Mouse (Mus musculus) lung, embryonic 15.5 days (tissue): ENCODE data around the gene Ptgis. TPM values are rescaled to one million over a fixed set of nuclear protein-coding genes. Genes with fewer than 3 reads are reported as not detected.
"Not testable (repeated sequence)": the region's sequence is repeated elsewhere in the genome, so short reads cannot be mapped to it uniquely, and the experiment has no call there.

Experiments used
- ATAC-seq: fragments of 200-750 bp; cut with Nextera tagmentation; 2 replicates; pipeline ENCODE4 v1.8.0; 2017; ENCODE audit warnings: moderate number of reproducible peaks, borderline replicate concordance; ENCODE audit not compliant: low FRiP score, low TSS enrichment; ENCODE audit errors: extremely low read depth
- H3K27ac ChIP-seq: fragments of 300-500 bp; sonication (generic); 2 replicates; pipeline ENCODE4 v1.5.1; 2015; ENCODE audit warnings: moderate library complexity, mild to moderate bottlenecking, inconsistent platforms
- H3K27me3 ChIP-seq: fragments of 300-500 bp; sonication (generic); 2 replicates; pipeline ENCODE4 v1.6.1; 2015; ENCODE audit warnings: inconsistent platforms
- H3K36me3 ChIP-seq: fragments of 300-500 bp; sonication (generic); 2 replicates; pipeline ENCODE4 v1.6.1; 2015; ENCODE audit warnings: inconsistent platforms
- H3K4me1 ChIP-seq: fragments of 300-500 bp; sonication (generic); 2 replicates; pipeline ENCODE4 v1.6.1; 2015; ENCODE audit warnings: inconsistent platforms
- H3K4me2 ChIP-seq: fragments of 300-500 bp; sonication (generic); 2 replicates; pipeline ENCODE4 v1.6.1; 2015; ENCODE audit warnings: inconsistent platforms, mild to moderate bottlenecking, moderate library complexity
- H3K4me3 ChIP-seq: fragments of 300-500 bp; sonication (generic); 2 replicates; pipeline ENCODE4 v1.5.1; 2015; ENCODE audit warnings: mild to moderate bottlenecking, inconsistent platforms
- H3K9ac ChIP-seq: fragments of 300-500 bp; sonication (generic); 2 replicates; pipeline ENCODE4 v1.6.1; 2015; ENCODE audit warnings: inconsistent platforms
- H3K9me3 ChIP-seq: fragments of 300-500 bp; sonication (generic); 2 replicates; pipeline ENCODE4 v1.6.1; 2016; ENCODE audit warnings: inconsistent platforms
- WGBS: fragments of 180-500 bp; shearing (Covaris S2); methylation state at CpG from one replicate; pipeline ENCODE4 v1.1.7; 2015; 5-methylcytosine and 5-hydroxymethylcytosine counted together
- polyA plus RNA-seq: library from polyadenylated mRNA; unstranded; fragments of >200 nt; fragmentation: Nextera tagmentation; extraction: Ambion mirVana; gene quantifications from 2 replicates; pipeline ENCODE4 v1.2.1, GENCODE M21; 2015

Gene Ptgis
- polyA plus RNA-seq, 1 experiment from 2014 or later, result 14.5 TPM

DNA sequence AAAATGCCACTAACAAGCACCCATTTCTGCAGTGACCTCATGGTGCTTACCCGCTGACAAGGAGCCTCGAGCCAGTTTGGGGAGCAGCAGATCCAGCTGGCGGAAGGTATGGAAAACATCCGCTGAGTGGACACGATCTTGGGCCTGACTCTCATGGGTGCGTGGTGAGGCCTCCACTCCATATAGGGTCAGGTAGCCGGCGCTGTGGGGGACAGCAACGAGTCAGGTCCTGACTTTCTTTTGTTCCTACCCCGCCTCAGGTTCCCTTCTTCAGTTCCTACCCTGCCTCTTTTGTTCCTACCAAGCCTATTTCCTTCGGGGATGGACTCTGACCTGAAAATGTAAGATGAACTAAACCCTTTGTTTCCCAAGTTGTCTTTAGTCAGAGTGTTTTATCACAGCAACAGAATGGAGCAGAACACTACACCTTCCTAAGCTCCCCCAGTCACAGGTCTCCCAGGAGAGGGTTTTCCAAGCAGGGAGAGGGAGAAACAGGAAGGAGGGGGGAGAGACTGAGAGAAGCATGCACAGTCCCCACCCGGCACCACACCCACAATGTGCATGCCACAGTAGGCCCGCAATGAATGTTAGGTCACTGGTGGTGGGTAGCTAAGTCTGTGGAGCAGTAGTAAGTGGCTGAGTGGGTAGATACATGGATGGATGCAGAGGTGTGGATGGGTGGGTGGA, 19.1 kb downstream of the Ptgis start:
- Histone ChIP-seq H3K27ac (no peak overlapping the region), H3K4me2 (no peak overlapping the region), H3K4me1 (no peaks in the 10 kb centered on the region), H3K9ac (no peak overlapping the region), H3K36me3 (no peaks in the 10 kb centered on the region), H3K9me3 (no peaks in the 10 kb centered on the region), H3K4me3 (no peak overlapping the region), H3K27me3 (no peaks in the 10 kb centered on the region)
- WGBS, result 75% methylated on average over 13 of the region's 13 CpGs
- no peak for ATAC-seq

- Histone ChIP-seq H3K27me3 (no peaks in the 10 kb centered on the region), H3K9me3 (no peaks in the 10 kb centered on the region), H3K9ac (no peak overlapping the region), H3K4me1 (no peaks in the 10 kb centered on the region), H3K36me3 (no peaks in the 10 kb centered on the region), H3K4me3 (no peak overlapping the region), H3K4me2 (no peak overlapping the region), H3K27ac (no peak overlapping the region)
- no peak for ATAC-seq
- WGBS, result 79% methylated on average over 5 of the region's 5 CpGs
Measured at GRCm38 (mm10) chr2:167220736-167221135, 19.7 kb downstream of the Ptgis start.

- ATAC-seq, result no peak; the same call in 1 of the 2 replicates
- Histone ChIP-seq H3K27me3 (no peaks in the 10 kb centered on the region), H3K27ac (no peak overlapping the region), H3K4me2 (no peak overlapping the region), H3K4me3 (no peak overlapping the region), H3K4me1 (no peaks in the 10 kb centered on the region), H3K9ac (no peak overlapping the region), H3K36me3 (no peaks in the 10 kb centered on the region), H3K9me3 (no peaks in the 10 kb centered on the region)
- WGBS, result 41% methylated on average over 8 of the region's 8 CpGs
Measured at GRCm38 (mm10) chr2:167219154-167219775, 21.1 kb downstream of the Ptgis start.

GRCm38 (mm10) chr2:167213666-167214065, 26.7 kb downstream of the Ptgis start:
- 0 out of 2 replicates have a peak, but pooled peaks cover 5% of the 10 kb centered on the region for H3K4me1 ChIP-seq
- no peak overlapping the region for H3K9ac ChIP-seq
- 94% methylated on average over 12 of the region's 12 CpGs for WGBS

DNA sequence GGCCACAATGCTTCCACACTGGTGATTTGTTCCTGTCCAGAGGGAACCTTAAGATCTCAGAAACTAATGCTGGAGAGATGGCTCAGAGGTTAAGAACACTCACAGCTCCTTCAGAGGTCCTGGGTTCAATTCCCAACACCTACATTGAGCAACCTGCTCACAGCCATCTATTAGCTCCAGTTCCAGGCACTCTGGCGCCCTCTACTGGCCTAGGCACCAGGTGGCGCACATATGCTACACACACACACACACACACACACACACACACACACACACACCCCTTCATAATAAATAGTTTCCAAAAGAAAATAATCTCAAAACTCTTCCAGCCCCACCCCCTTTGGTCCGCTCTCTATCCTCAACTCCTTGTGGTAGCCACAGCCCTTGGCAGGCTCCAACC, 27.3 kb downstream of the Ptgis start:
- Histone ChIP-seq H3K4me2 (no peak overlapping the region), H3K36me3 (no peaks in the 10 kb centered on the region), H3K27ac (no peak overlapping the region), H3K4me1 (0 out of 2 replicates have a peak, but pooled peaks cover 5% of the 10 kb centered on the region), H3K9ac (no peak overlapping the region), H3K27me3 (no peaks in the 10 kb centered on the region), H3K9me3 (no peaks in the 10 kb centered on the region), H3K4me3 (no peak overlapping the region)
- no peak for ATAC-seq
- 75% methylated on average over 3 of the region's 3 CpGs for WGBS

More at GRCm38 (mm10) chr2:167213666-167214065, 26.7 kb downstream of the Ptgis start:
- Histone ChIP-seq H3K27ac (no peak overlapping the region), H3K36me3 (no peaks in the 10 kb centered on the region), H3K4me3 (no peak overlapping the region), H3K4me2 (no peak overlapping the region), H3K27me3 (no peaks in the 10 kb centered on the region), H3K9me3 (no peaks in the 10 kb centered on the region)
- ATAC-seq, result no peak

- no peak overlapping the region for H3K4me2 ChIP-seq
- H3K36me3 ChIP-seq, result no peaks in the 10 kb centered on the region
- 85% methylated on average over 6 of the region's 6 CpGs for WGBS
- H3K9me3 ChIP-seq, result no peaks in the 10 kb centered on the region
- H3K4me3 ChIP-seq, result no peak overlapping the region
- 0 out of 2 replicates have a peak, but pooled peaks cover 5% of the 10 kb centered on the region for H3K4me1 ChIP-seq
- H3K27ac ChIP-seq, result no peak overlapping the region
- H3K27me3 ChIP-seq, result no peaks in the 10 kb centered on the region
- no peak for ATAC-seq
- H3K9ac ChIP-seq, result no peak overlapping the region
Measured at GRCm38 (mm10) chr2:167212551-167212950, 27.9 kb downstream of the Ptgis start.

GRCm38 (mm10) chr2:167212089-167212488, 28.3 kb downstream of the Ptgis start:
- no peaks in the 10 kb centered on the region for H3K27me3 ChIP-seq

DNA sequence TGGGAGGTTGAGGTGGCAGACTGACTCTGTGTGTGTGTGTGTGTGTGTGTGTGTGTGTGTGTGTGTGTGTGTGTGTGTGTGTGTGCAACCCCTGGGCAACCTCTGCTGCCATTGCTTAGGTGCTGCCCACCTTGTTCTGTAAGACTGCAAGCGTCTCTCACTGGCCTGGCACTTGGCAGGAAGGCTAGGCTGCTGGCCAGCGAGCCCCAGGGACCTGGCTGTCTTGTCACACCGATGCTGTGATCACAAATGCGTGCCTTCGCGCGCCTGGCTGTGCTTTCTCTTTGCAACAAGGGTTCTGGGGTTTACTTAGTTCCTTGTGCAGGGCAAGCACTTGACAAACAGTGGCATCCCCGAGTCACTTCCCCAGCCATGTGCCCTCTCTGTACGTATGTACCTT, 30.5 kb downstream of the Ptgis start:
- WGBS, result 53% methylated on average over 9 of the region's 9 CpGs
- no peak for ATAC-seq

More at GRCm38 (mm10) chr2:167212089-167212488, 28.3 kb downstream of the Ptgis start:
- ATAC-seq, result no peak
- no peaks in the 10 kb centered on the region for H3K36me3 ChIP-seq
- H3K4me2 ChIP-seq, result no peak overlapping the region
- H3K9ac ChIP-seq, result no peak overlapping the region
- H3K4me3 ChIP-seq, result no peak overlapping the region
- H3K9me3 ChIP-seq, result no peaks in the 10 kb centered on the region
- H3K27ac ChIP-seq, result no peak overlapping the region
- 0 out of 2 replicates have a peak, but pooled peaks cover 5% of the 10 kb centered on the region for H3K4me1 ChIP-seq
- WGBS, result 88% methylated on average over 3 of the region's 3 CpGs

GRCm38 (mm10) chr2:167208984-167209383, 31.4 kb downstream of the Ptgis start:
- Histone ChIP-seq H3K27me3 (no peaks in the 10 kb centered on the region), H3K4me3 (no peak overlapping the region), H3K4me1 (0 out of 2 replicates have a peak, but pooled peaks cover 5% of the 10 kb centered on the region), H3K9me3 (no peaks in the 10 kb centered on the region), H3K4me2 (no peak overlapping the region), H3K36me3 (no peaks in the 10 kb centered on the region), H3K9ac (no peak overlapping the region), H3K27ac (no peak overlapping the region)
- 53% methylated on average over 3 of the region's 3 CpGs for WGBS
- no peak for ATAC-seq

More for the DNA sequence above, 30.5 kb downstream of the Ptgis start:
- H3K36me3 ChIP-seq, result no peaks in the 10 kb centered on the region
- H3K27ac ChIP-seq, result no peak overlapping the region
- no peaks in the 10 kb centered on the region for H3K27me3 ChIP-seq
- no peak overlapping the region for H3K9ac ChIP-seq
- no peak overlapping the region for H3K4me2 ChIP-seq
- H3K4me1 ChIP-seq, result 0 out of 2 replicates have a peak, but pooled peaks cover 5% of the 10 kb centered on the region
- no peak overlapping the region for H3K4me3 ChIP-seq
- no peaks in the 10 kb centered on the region for H3K9me3 ChIP-seq

DNA sequence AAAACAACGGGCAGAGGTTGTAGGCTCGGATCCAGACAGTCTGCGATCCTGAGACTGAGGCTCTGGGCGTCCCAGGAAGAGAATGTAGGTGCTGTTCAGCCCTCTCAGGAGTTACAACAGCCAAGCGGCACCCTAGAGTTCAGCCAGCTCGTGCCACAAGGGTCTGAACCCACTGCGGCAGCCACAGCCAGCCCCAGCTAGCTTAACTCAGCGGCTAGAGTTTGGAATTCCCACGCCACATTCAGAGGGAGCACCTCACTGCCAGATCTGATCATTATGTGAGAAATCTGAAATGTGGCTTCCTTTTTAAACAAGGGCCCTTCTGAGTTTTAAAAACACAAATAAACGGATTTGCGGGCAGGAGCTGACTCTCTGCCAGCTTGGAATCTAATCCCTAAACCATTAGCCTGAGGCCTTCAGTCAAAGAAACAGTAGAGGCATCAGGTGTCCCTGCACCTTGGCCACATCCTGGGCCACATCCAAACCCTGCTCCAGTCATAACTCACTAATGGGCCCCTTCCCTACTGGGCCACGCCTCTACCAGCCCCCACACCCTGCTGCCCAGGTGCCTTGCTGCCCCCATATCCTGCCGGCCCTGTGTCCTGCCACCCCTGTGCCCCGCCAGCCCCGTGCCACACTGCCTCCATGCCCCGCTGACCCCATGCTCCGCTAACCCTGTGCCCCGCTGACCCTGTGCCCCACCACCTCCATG, 34.3 kb downstream of the Ptgis start:
- Histone ChIP-seq H3K4me1 (0 out of 2 replicates have a peak, but pooled peaks cover 5% of the 10 kb centered on the region), H3K27ac (no peak overlapping the region), H3K27me3 (no peaks in the 10 kb centered on the region), H3K4me2 (no peak overlapping the region), H3K4me3 (no peak overlapping the region), H3K36me3 (no peaks in the 10 kb centered on the region), H3K9ac (no peak overlapping the region), H3K9me3 (no peaks in the 10 kb centered on the region)
- WGBS, result 83% methylated on average over 18 of the region's 18 CpGs
- ATAC-seq, result peak; percentile 29; the same call in 1 of the 2 replicates

DNA sequence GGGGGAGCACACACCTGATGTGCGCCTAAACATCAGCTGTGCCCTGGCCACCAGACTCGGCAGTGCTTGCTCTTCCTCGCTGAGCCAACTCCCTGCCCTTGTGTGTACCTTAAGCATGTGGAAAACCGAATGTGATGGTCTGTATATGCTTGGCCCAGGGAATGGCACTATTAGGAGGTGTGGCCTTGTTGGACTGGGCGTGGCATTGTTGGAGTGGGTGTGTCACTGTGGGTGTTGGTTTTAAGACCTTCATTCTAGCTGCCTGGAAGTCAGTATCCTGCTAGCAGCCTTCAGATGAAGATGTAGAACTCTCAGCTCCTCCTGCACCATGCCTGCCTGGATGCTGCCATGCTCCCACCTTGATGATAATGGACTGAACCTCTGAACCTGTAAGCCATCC, 35.7 kb downstream of the Ptgis start:
- H3K9ac ChIP-seq, H3K4me2 ChIP-seq, H3K27me3 ChIP-seq, H3K4me1 ChIP-seq, H3K4me3 ChIP-seq, H3K9me3 ChIP-seq, ATAC-seq, H3K27ac ChIP-seq, H3K36me3 ChIP-seq: not testable (repeated sequence)
- WGBS, result 76% methylated on average over 5 of the region's 5 CpGs
